Mouse (Mus musculus) kidney, embryonic 15.5 days (tissue): ENCODE results near the gene Slc9a9. TPM values are rescaled to one million over a fixed set of nuclear protein-coding genes. Genes with fewer than 3 reads are reported as not detected.

ENCODE experiments used
- ATAC-seq: fragments of 200-750 bp; cut with Nextera tagmentation; replicated peaks from 2 replicates; pipeline ENCODE4 v1.8.0; 2017; ENCODE audit warnings: moderate TSS enrichment; ENCODE audit not compliant: low FRiP score
- H3K27ac ChIP-seq: fragments of 300-500 bp; sonication (generic); 2 replicates; pipeline ENCODE4 v1.5.1; 2015; ENCODE audit warnings: mild to moderate bottlenecking, inconsistent platforms
- H3K27me3 ChIP-seq: fragments of 300-500 bp; sonication (generic); 2 replicates; pipeline ENCODE4 v1.6.1; 2015; ENCODE audit warnings: inconsistent platforms
- H3K36me3 ChIP-seq: fragments of 300-500 bp; sonication (generic); 2 replicates; pipeline ENCODE4 v1.6.1; 2015; ENCODE audit warnings: inconsistent platforms
- H3K4me1 ChIP-seq: fragments of 300-500 bp; sonication (generic); 2 replicates; pipeline ENCODE4 v1.6.1; 2015; ENCODE audit warnings: inconsistent platforms
- H3K4me2 ChIP-seq: fragments of 300-500 bp; sonication (generic); 2 replicates; pipeline ENCODE4 v1.6.1; 2015; ENCODE audit warnings: moderate library complexity, mild to moderate bottlenecking, inconsistent platforms
- H3K4me3 ChIP-seq: fragments of 300-500 bp; sonication (generic); replicated peaks from 2 replicates; pipeline ENCODE4 v1.5.1; 2015; ENCODE audit warnings: mild to moderate bottlenecking, inconsistent platforms
- H3K9ac ChIP-seq: fragments of 300-500 bp; sonication (generic); 2 replicates; pipeline ENCODE4 v1.6.1; 2015; ENCODE audit warnings: mild to moderate bottlenecking, inconsistent platforms
- H3K9me3 ChIP-seq: fragments of 300-500 bp; sonication (generic); replicated peaks from 2 replicates; pipeline ENCODE4 v1.6.1; 2016; ENCODE audit warnings: inconsistent platforms
- WGBS: fragments of 180-500 bp; shearing (Covaris S2); methylation state at CpG from one replicate; pipeline ENCODE4 v1.1.7; 2015; ENCODE audit warnings: mixed read lengths; 5-methylcytosine and 5-hydroxymethylcytosine counted together
- polyA plus RNA-seq: library from polyadenylated mRNA; unstranded; fragments of >200 nt; fragmentation: Nextera tagmentation; extraction: Ambion mirVana; gene quantifications from 2 replicates; pipeline ENCODE4 v1.2.1, GENCODE M21; 2015

Slc9a9 gene
- polyA plus RNA-seq, 1 experiment from 2014 or later: 4.0 TPM

DNA sequence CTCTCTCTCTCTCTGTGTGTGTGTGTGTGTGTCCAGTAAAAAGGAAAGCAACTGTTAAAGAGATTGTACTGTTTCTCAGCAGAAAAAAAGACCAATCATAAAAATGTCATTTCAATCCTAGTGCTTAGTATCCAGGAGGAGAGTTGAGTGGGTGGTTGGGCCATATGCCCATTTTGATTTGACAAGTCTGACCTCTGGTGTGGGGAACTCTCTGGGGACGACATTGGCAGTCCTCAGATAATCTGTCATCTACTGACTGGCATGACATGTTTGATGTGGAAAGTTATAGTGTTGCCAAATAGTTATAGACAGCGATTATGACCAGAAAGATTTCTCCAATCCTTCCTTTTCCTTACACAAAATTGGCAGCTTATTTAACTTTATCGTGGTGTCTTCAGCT, 71.1 kb downstream of the Slc9a9 start:
- ATAC-seq: no peak
- 71% methylated on average over 3 of the region's 3 CpGs for WGBS
- Histone ChIP-seq H3K4me1 (no peaks in the 10 kb centered on the region), H3K9me3 (no peaks in the 10 kb centered on the region), H3K4me2 (no peak overlapping the region), H3K4me3 (no peak overlapping the region), H3K27me3 (no peaks in the 10 kb centered on the region; the same call in 1 of the 2 replicates), H3K9ac (no peak overlapping the region), H3K27ac (no peak overlapping the region), H3K36me3 (no peaks in the 10 kb centered on the region)

DNA sequence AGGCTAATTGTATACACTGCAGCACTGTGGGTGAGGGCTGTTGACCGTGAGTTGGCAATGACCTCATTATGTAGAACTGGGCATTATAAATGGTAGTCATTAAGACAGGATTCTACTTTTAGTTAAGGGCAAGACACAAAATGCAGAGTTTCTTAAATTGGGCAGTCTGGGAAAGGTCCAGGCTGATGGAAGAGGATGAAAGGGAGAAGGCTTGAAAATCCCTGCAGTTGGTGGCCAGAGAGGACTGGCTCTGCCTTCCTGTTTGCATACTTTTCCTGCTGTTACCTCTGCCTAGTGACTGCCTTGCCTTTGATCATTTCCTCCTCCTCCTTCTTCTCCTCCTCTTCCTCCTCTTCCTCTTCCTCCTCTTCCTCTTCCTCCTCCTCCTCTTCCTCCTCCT, 73.6 kb downstream of the Slc9a9 start:
- Histone ChIP-seq H3K36me3 (no peaks in the 10 kb centered on the region), H3K4me1 (no peaks in the 10 kb centered on the region), H3K4me3 (no peak overlapping the region), H3K4me2 (no peak overlapping the region), H3K27ac (no peak overlapping the region), H3K27me3 (no peaks in the 10 kb centered on the region; the same call in 1 of the 2 replicates), H3K9ac (no peak overlapping the region), H3K9me3 (no peaks in the 10 kb centered on the region)
- no peak for ATAC-seq
- 92% methylated on average over 1 of the region's 1 CpGs for WGBS

DNA sequence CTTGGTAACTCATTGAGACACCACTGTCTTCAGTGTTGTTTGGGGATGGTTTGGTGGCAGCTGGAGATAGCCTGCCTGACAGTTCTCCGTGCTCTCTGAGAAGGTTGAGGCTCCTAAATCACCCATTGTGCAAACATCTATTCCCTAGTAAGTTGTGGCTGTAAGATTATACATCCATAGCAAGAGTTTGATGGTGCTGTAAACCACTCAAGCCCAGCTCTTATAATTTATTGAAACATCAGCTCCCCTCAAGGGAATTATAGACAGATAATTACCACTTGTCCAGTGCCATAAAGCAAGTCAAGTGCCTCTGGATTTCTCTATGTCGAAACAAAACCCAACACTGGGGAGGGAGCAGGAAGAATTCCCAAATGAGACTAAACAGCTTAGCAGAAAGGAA, 78.8 kb downstream of the Slc9a9 start:
- H3K9ac ChIP-seq: no peak overlapping the region
- ATAC-seq: peak; percentile 37; the same call in 1 of the 2 replicates
- no peaks in the 10 kb centered on the region for H3K36me3 ChIP-seq
- 0 out of 2 replicates have a peak, but pooled peaks cover 4% of the 10 kb centered on the region for H3K27me3 ChIP-seq
- peaks cover 29% of the 10 kb centered on the region for H3K4me1 ChIP-seq
- H3K4me3 ChIP-seq: no peak overlapping the region
- no peak overlapping the region for H3K4me2 ChIP-seq
- H3K9me3 ChIP-seq: no peaks in the 10 kb centered on the region
- no peak overlapping the region for H3K27ac ChIP-seq
- 21% methylated on average over 2 of the region's 2 CpGs for WGBS

DNA sequence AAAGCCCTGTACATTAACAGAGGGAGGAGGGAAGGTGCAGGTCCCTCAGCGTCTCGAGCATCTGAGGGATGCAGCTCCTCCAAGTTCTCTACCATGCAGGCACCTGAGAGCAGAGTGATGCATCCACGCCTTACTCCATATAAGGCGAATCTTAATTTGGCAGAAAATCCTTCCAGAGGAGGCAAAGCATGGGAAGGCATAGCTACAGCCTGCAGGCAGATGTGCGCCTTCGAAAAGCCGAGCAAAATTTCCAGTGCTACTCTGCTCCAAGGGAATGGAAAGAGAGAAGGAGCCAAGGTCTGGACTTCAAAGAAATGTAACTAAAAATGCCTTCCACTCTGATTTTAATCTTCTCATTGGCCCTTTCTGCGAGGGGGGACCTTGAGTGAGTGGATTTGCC, 80.5 kb downstream of the Slc9a9 start:
- H3K27me3 ChIP-seq: 0 out of 2 replicates have a peak, but pooled peaks cover 4% of the 10 kb centered on the region
- peaks cover 29% of the 10 kb centered on the region for H3K4me1 ChIP-seq
- no peak overlapping the region for H3K27ac ChIP-seq
- H3K9ac ChIP-seq: no peak overlapping the region
- no peaks in the 10 kb centered on the region for H3K9me3 ChIP-seq
- H3K4me3 ChIP-seq: no peak overlapping the region
- H3K36me3 ChIP-seq: no peaks in the 10 kb centered on the region
- H3K4me2 ChIP-seq: no peak overlapping the region
- no peak for ATAC-seq
- WGBS: 69% methylated on average over 8 of the region's 8 CpGs

- Histone ChIP-seq H3K4me1 (peaks cover 29% of the 10 kb centered on the region), H3K4me2 (peak overlapping the region; percentile 50), H3K27ac (peak overlapping the region; percentile 68), H3K9ac (no peak overlapping the region), H3K27me3 (0 out of 2 replicates have a peak, but pooled peaks cover 4% of the 10 kb centered on the region), H3K9me3 (no peaks in the 10 kb centered on the region), H3K36me3 (no peaks in the 10 kb centered on the region), H3K4me3 (peak overlapping the region; percentile 21; the same call in 1 of the 2 replicates)
- peak; percentile 88 for ATAC-seq
- WGBS: 43% methylated on average over 19 of the region's 19 CpGs
Measured at GRCm38 (mm10) chr9:94750935-94751637, 81.4 kb downstream of the Slc9a9 start.

DNA sequence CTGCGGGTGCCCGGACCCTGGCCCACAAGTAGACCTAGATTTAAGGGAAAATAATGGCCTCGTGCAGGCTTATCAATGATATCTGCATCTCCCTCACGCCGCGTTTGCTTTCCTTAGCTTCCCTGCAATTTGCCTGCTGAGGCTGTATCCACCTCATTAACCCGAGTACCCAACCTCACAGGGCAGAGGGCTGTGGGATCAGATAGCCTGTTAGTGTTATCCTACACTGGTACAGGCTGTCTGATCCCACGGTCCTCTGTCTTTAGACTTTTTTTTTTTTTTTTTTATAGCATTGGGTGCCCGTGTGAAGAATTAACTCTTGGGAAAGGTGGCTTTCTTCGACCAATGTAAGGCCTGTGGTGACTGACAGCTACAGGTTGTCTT, 81.9 kb downstream of the Slc9a9 start:
- peak; percentile 94 for ATAC-seq
- Histone ChIP-seq H3K27me3 (0 out of 2 replicates have a peak, but pooled peaks cover 4% of the 10 kb centered on the region), H3K36me3 (no peaks in the 10 kb centered on the region), H3K4me1 (peaks cover 29% of the 10 kb centered on the region), H3K4me2 (peak overlapping the region; percentile 50), H3K27ac (peak overlapping the region; percentile 68; the same call in 1 of the 2 replicates), H3K4me3 (peak overlapping the region; percentile 21; the same call in 1 of the 2 replicates), H3K9me3 (no peaks in the 10 kb centered on the region), H3K9ac (no peak overlapping the region)
- WGBS: 25% methylated on average over 10 of the region's 10 CpGs

DNA sequence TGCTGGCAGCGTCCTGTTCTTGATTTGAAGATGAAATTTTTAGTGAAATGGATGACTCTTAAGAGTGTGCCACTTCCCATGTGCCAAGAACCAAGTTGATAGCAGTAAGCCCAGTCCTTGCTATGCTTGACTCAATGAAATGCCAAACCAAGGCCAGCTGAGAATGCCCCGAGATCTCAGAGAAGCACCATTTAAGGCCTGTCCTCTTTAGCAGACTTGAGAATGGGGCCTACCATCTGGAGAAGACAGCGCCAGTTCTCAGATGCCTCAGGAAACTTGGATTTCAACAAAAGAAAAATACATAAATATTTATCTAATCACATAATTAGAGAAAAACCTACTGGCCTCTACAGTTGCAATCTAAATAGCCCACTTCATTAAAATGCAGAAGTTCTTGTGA, 82.4 kb downstream of the Slc9a9 start:
- 70% methylated on average over 3 of the region's 3 CpGs for WGBS
- no peak for ATAC-seq
- Histone ChIP-seq H3K4me1 (peaks cover 29% of the 10 kb centered on the region), H3K4me3 (no peak overlapping the region), H3K27ac (no peak overlapping the region), H3K4me2 (no peak overlapping the region), H3K36me3 (no peaks in the 10 kb centered on the region), H3K9ac (no peak overlapping the region), H3K27me3 (0 out of 2 replicates have a peak, but pooled peaks cover 4% of the 10 kb centered on the region), H3K9me3 (no peaks in the 10 kb centered on the region)

DNA sequence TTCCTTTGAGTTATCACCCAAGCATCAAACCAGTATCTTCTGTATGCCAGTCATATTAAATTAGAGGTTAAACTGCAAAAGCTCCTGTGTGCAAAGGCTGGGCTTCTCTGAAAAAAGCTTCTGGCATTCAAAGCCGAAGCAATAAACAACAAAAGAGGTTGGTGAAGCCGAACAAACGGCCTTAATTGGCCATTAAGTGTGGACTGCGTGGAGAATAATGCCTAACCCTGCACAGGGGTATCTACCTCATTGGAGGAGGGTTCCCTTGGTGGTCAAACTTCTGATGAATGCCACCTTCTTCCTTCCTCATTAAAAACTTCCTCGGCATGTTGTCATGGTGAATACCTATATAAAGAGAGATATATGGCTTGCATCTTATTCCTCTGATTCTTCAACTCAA, 90.2 kb downstream of the Slc9a9 start:
- ATAC-seq: no peak
- no peak overlapping the region for H3K4me3 ChIP-seq
- H3K36me3 ChIP-seq: no peaks in the 10 kb centered on the region
- H3K27ac ChIP-seq: no peak overlapping the region
- H3K9me3 ChIP-seq: no peaks in the 10 kb centered on the region
- H3K9ac ChIP-seq: no peak overlapping the region
- H3K4me1 ChIP-seq: 0 out of 2 replicates have a peak, but pooled peaks cover 3% of the 10 kb centered on the region
- H3K4me2 ChIP-seq: no peak overlapping the region
- H3K27me3 ChIP-seq: peaks cover 6% of the 10 kb centered on the region; the same call in 1 of the 2 replicates
- WGBS: 6% methylated on average over 5 of the region's 5 CpGs

GRCm38 (mm10) chr9:94768114-94768513, 98.4 kb downstream of the Slc9a9 start:
- H3K4me2 ChIP-seq: no peak overlapping the region
- H3K4me3 ChIP-seq: no peak overlapping the region
- 78% methylated on average over 6 of the region's 6 CpGs for WGBS
- H3K27ac ChIP-seq: no peak overlapping the region
- H3K36me3 ChIP-seq: no peaks in the 10 kb centered on the region
- H3K9ac ChIP-seq: no peak overlapping the region
- no peaks in the 10 kb centered on the region for H3K4me1 ChIP-seq
- no peak for ATAC-seq
- no peaks in the 10 kb centered on the region for H3K9me3 ChIP-seq
- no peaks in the 10 kb centered on the region for H3K27me3 ChIP-seq

GRCm38 (mm10) chr9:94768524-94768923, 98.8 kb downstream of the Slc9a9 start:
- no peaks in the 10 kb centered on the region for H3K9me3 ChIP-seq
- no peak overlapping the region for H3K4me2 ChIP-seq
- H3K36me3 ChIP-seq: no peaks in the 10 kb centered on the region
- no peak for ATAC-seq
- no peaks in the 10 kb centered on the region for H3K27me3 ChIP-seq
- no peak overlapping the region for H3K27ac ChIP-seq
- no peak overlapping the region for H3K9ac ChIP-seq
- H3K4me3 ChIP-seq: no peak overlapping the region
- H3K4me1 ChIP-seq: no peaks in the 10 kb centered on the region
- WGBS: 71% methylated on average over 4 of the region's 4 CpGs

- no peak for ATAC-seq
- no peak overlapping the region for H3K27ac ChIP-seq
- H3K4me1 ChIP-seq: no peaks in the 10 kb centered on the region
- no peak overlapping the region for H3K9ac ChIP-seq
- 55% methylated on average over 4 of the region's 4 CpGs for WGBS
- H3K4me3 ChIP-seq: no peak overlapping the region
- no peaks in the 10 kb centered on the region for H3K9me3 ChIP-seq
- no peaks in the 10 kb centered on the region for H3K27me3 ChIP-seq
- H3K36me3 ChIP-seq: no peaks in the 10 kb centered on the region
- H3K4me2 ChIP-seq: no peak overlapping the region
Measured at GRCm38 (mm10) chr9:94773357-94773756, 103.6 kb downstream of the Slc9a9 start.

DNA sequence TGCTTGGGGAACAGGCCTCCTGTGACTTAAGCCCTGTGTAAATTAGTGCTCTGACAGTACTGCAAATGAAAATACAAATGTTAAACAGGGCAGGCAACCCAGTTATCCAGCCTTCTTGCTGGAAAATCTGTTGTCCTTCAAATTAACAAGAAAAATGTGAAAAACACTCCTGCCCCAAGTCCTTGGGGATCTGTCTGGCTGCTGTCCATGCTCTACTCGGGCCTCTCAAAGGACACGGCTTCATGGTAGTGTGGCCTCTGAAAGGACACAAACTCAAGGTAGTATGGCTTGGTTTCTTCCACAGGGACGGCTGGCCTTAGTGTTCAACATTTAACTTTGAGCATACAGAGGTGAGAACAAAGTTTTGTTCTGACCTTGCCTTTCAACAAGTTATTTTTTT, 118.6 kb downstream of the Slc9a9 start:
- Histone ChIP-seq H3K9me3 (no peaks in the 10 kb centered on the region), H3K4me1 (no peaks in the 10 kb centered on the region), H3K4me3 (no peak overlapping the region), H3K9ac (no peak overlapping the region), H3K36me3 (no peaks in the 10 kb centered on the region), H3K27me3 (no peaks in the 10 kb centered on the region), H3K27ac (no peak overlapping the region), H3K4me2 (no peak overlapping the region)
- 58% methylated on average over 3 of the region's 3 CpGs for WGBS
- ATAC-seq: no peak

DNA sequence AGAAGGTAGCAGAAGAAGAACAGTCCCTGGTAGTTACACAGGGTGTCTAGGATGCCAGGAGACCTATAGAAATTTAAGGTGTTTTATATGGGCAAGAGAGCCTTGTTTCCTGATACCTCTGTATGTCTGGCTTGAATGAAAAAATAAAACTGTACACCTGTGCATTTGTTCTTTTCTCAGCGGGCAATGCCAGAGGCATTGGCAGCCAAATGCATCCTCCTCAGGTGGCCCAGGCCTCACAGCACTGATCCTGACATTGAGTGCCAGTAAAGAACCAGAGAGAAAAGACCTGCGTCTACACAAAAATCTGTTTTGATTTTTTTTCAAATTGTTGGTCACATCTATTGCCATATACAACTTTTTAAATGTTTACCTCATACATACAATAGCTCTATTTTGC, 121.3 kb downstream of the Slc9a9 start:
- Histone ChIP-seq H3K27ac (no peak overlapping the region), H3K9me3 (no peaks in the 10 kb centered on the region), H3K4me3 (no peak overlapping the region), H3K4me1 (no peaks in the 10 kb centered on the region), H3K9ac (no peak overlapping the region), H3K36me3 (no peaks in the 10 kb centered on the region), H3K27me3 (no peaks in the 10 kb centered on the region), H3K4me2 (no peak overlapping the region)
- WGBS: 97% methylated on average over 2 of the region's 2 CpGs
- ATAC-seq: no peak
